Mouse (Mus musculus): ENCODE measurements around the gene Ankfn1.

The Ankfn1 gene

GRCm38 (mm10) chr11:89586341-89586740 is 191.1 kb downstream of the Ankfn1 start:
- no peak for DNase-seq (ENCODE audit: extremely low read depth, insufficient read length, low spot score)

GRCm38 (mm10) chr11:89579826-89580225 is 197.6 kb downstream of the Ankfn1 start:
- DNase-seq (ENCODE audit: extremely low read depth, insufficient read length, low spot score) = peak; percentile 74

- no peak for DNase-seq (ENCODE audit: extremely low read depth, insufficient read length, low spot score)
Measured at GRCm38 (mm10) chr11:89579111-89579510, 198.3 kb downstream of the Ankfn1 start.

GRCm38 (mm10) chr11:89574269-89574838 is 203.1 kb downstream of the Ankfn1 start:
- DNase-seq (ENCODE audit: extremely low read depth, insufficient read length, low spot score) = no peak

- no peak for DNase-seq (ENCODE audit: extremely low read depth, insufficient read length, low spot score)
Measured at GRCm38 (mm10) chr11:89569391-89570145, 207.9 kb downstream of the Ankfn1 start.

- no peak for DNase-seq (ENCODE audit: extremely low read depth, insufficient read length, low spot score)
Measured at GRCm38 (mm10) chr11:89568246-89568645, 209.2 kb downstream of the Ankfn1 start.

DNA sequence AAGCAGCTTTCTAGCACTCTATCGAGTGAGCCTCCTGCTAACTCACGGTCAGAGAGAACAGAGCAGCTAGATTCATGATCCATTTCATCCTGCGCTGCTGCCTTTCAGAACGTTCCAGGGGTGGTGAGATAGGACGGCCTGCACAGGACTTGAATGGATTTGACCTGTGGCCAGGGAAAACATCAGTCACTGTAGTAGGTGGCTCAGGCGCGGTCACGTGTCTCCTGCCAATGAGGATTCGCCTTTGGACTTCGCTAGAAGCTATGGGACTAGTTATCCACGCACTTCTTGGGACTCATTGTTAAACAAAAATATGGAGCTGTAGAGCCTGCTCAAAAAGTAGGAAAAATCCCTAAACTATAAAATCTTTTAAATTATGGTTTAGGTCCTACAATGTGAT is 226.0 kb downstream of the Ankfn1 start:
- no peak for DNase-seq (ENCODE audit: extremely low read depth, insufficient read length, low spot score)

GRCm38 (mm10) chr11:89550921-89551320 is 226.5 kb downstream of the Ankfn1 start:
- DNase-seq (ENCODE audit: extremely low read depth, insufficient read length, low spot score) = no peak

GRCm38 (mm10) chr11:89548786-89549185 is 228.7 kb downstream of the Ankfn1 start:
- no peak for DNase-seq (ENCODE audit: extremely low read depth, insufficient read length, low spot score)

DNA sequence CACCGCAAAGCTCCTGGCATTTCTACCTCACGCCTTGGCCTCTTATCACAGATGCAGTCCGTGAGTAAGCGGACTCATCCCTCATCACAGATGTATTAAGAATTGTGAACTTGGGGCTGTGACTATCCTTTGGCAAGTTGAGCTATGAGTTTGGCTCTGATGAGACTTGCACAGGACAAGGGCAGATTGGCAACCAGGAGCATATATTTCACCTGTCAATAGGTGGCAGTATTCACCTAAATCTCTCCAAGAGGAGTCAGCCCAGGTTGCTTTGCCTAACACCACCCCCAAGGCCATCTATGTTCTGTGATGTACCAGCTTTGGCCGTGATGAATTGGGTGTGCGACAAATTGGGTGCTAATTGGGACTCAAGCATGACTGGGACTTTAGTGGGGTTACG is 231.3 kb downstream of the Ankfn1 start:
- DNase-seq (ENCODE audit: extremely low read depth, insufficient read length, low spot score) = peak; percentile 8

DNA sequence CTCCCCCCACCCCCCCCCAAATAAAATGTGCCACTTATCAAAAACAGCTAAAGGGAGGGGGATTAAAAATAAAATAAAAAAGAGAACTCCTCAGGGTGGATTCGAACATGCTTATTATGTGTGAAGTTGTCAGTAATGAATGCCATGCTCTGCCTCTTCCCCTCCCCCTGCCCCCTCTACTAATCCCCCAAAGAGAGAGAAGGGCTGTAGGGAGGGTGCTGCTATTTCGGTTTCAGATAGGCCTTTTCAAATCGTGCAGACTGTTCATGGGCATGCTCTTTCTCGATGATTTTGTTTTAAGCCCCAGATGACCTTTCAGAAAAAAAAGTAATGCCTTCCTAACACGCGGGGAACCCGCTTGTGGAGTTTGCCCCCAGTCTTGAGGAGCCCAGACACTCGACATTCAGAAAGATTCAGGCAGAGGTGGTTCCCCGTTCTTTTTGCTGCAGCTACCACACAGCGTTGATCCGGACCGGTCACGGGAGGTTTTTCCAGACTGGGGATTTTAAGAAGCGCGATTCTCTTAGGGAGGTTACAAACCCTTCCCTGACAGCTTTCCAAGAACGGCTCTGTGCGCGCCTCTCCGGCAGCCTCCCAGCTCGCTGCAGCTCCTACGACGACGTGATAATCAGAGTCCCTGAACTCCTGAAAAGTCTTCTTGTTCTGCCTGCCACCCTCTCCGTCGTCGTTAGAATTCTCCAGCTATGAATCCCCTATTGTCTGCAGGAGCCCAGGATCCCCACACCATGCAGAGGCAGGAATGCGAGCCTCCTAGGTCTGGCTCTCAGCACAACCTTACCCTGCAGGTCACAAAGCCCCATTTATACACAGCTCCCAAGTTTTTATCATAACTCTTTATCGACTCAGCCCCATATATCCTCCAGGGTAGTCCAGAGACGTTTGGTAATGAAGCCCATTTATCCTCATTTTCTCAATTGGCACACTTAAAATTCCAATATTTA is 232.3 kb downstream of the Ankfn1 start:
- DNase-seq (ENCODE audit: extremely low read depth, insufficient read length, low spot score) = peak; percentile 4

- no peak for DNase-seq (ENCODE audit: extremely low read depth, insufficient read length, low spot score)
Measured at GRCm38 (mm10) chr11:89538376-89538775, 239.1 kb downstream of the Ankfn1 start.

- no peak for DNase-seq (ENCODE audit: extremely low read depth, insufficient read length, low spot score)
Measured at GRCm38 (mm10) chr11:89527800-89528430, 249.5 kb downstream of the Ankfn1 start.

DNA sequence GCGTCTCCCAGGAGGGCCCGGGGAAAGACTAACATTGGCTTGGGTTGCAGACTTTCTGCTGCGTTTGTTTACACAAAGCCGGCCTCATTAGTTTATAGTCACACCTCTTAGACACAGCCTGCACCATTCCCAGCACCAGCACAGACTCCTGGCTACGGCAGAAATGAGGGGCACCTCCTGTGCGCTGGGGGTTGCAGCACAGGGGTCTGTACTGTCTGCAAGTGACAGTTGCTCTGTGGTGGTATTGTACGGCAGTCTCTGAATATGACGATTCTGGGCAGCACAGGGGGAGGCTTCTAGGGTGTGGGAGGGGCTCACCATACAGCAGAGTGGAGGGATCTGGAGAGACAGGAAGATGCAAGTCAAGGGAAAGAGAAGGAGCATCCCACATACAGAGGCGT is 262.0 kb downstream of the Ankfn1 start:
- DNase-seq (ENCODE audit: extremely low read depth, insufficient read length, low spot score) = no peak

- DNase-seq (ENCODE audit: extremely low read depth, insufficient read length, low spot score) = no peak
Measured at GRCm38 (mm10) chr11:89508675-89509324, 268.7 kb downstream of the Ankfn1 start.

DNA sequence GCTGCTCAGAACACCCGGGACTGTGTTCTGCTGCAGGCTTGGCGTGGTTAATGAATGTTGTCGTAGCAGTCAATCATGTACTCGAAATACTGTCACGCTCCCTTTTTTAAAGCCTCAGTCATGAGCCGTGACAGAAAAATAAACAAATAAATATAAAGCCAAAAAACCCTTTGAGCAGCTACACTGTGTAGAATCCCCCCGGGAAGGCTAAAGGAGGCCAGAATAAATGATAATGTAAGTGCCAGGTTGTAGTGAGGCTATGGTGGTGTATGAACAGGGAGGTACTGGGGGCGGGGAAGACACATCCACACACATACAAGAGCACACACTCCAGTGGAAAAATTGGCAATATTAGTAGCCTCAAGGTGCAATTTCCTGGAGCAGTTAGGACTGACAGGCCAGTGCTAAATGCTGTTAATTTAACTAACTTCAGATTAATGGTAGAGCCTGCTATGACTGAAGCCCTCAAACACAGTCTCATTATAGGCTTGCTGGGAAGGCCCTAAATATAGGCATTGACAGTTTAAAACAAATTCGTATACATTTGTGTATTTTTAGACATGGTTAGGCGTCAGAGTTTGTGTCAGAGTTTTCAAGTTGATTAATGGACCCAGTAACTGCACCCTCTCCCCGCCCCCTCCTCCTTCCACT is 270.7 kb downstream of the Ankfn1 start:
- no peak for DNase-seq (ENCODE audit: extremely low read depth, insufficient read length, low spot score)

DNA sequence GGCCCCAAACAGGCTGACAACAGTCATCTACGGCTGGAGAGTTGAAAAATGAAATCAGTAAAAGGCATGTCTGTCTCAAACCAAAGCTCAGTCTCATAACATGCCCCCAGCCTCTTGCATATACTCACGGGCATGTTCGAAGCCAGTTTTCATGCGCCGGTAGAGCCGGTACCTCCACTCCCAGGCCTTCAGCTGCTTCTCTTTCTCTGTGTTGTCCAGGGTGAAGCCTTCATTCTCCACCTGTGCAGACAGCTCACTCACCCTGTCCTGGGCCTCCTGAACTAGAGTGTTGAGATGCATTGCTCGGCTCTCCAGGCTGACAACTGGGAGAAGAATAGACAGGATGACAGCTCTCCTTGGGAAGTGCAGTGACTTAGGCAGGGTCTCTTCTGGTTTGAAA is 272.4 kb downstream of the Ankfn1 start:
- no peak for DNase-seq (ENCODE audit: extremely low read depth, insufficient read length, low spot score)

DNA sequence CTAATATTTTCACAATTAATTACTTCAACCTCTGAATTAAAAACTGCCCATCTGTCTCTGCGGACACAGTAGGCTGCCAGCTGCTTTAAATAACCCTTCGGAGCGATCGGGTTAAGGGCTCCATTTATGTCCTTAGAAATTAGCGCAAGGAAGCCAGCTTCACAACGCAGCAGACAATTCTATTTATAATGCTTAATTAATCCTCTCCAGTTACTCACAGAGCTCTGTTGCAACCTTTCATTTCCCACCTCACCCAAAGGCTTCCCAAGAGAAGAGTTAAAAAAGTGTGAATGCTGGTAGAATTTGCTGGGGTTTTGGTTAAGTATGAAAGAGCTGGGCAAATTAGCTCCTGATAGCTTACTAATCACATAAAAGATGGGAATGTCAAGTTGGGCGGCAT is 275.7 kb downstream of the Ankfn1 start:
- no peak for DNase-seq (ENCODE audit: extremely low read depth, insufficient read length, low spot score)

DNA sequence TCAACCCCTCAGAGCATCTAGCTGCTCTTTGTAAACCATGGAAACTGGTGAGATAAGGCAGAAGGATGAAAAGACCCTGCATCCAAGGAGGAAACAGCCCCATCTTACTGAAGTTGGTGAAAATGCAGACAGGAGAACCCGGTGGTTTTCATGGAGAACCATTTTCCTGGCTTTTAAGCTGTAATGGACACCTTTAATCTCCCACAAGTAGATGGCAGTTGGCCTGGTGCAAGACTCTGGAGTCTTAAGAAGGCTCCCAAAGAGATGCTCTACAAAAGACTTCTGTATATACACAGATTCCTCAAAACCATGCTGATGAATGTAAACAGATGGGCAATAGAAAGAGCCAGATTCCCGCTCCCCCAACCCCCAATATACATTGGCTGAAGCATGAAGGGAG is 276.5 kb downstream of the Ankfn1 start:
- no peak for DNase-seq (ENCODE audit: extremely low read depth, insufficient read length, low spot score)

GRCm38 (mm10) chr11:89481084-89481483 is 296.4 kb downstream of the Ankfn1 start:
- no peak for DNase-seq (ENCODE audit: extremely low read depth, insufficient read length, low spot score)

All from 3134 (cell line).